ENCODE assay signal across 8 mouse cellular contexts in genomic region chr1:166308851-166309715, GRCm38 (mm10). TPM values are rescaled to one million over a fixed set of nuclear protein-coding genes. Genes with fewer than 3 reads are reported as not detected.
DNase-seq lines count a peak whose midpoint lies in the region; ATAC-seq lines count a peak whose summit lies in the region.

No protein-coding gene starts in this region.

- H3K27ac ChIP-seq in embryonic facial prominence, embryonic 10.5 days (replicated peaks), result peak overlapping the region; percentile 81
- peak overlapping the region; percentile 88 for H3K27ac ChIP-seq in hindbrain, embryonic 10.5 days
- no peak overlapping the region for H3K27ac ChIP-seq in liver, embryonic 12.5 days
- H3K27ac ChIP-seq in neural tube, embryonic 12.5 days, result no peak overlapping the region

- ATAC-seq in liver, embryonic 12.5 days, result no peak; the same call in 1 of the 2 replicates
- ATAC-seq in neural tube, embryonic 12.5 days (ENCODE audit: low FRiP score, low read depth), result peak; percentile 78

- H3K9ac ChIP-seq in liver, embryonic 12.5 days, result no peak overlapping the region
- H3K9ac ChIP-seq in neural tube, embryonic 12.5 days, result peak overlapping the region; percentile 70

- H3K36me3 ChIP-seq in embryonic facial prominence, embryonic 10.5 days (replicated peaks), result peaks cover 2% of the 10 kb centered on the region
- H3K36me3 ChIP-seq in hindbrain, embryonic 10.5 days, result peaks cover 83% of the 10 kb centered on the region
- no peaks in the 10 kb centered on the region for H3K36me3 ChIP-seq in liver, embryonic 12.5 days
- peaks cover 2% of the 10 kb centered on the region; the same call in 1 of the 2 replicates for H3K36me3 ChIP-seq in neural tube, embryonic 12.5 days

- DNase-seq in urinary bladder, adult 2 months (ENCODE audit: low spot score), result peak; percentile 22
- DNase-seq in urinary bladder, postnatal 10 days (ENCODE audit: low spot score), result no peak
- DNase-seq in embryonic facial prominence, embryonic 10.5 days (ENCODE audit: low spot score), result peak; percentile 73
- peak; percentile 72 for DNase-seq in hindbrain, embryonic 10.5 days (ENCODE audit: low spot score)
- no peak for DNase-seq in layer of hippocampus, adult 18-20 months (ENCODE audit: low spot score in 2 of 2)
- DNase-seq in thymus, postnatal 14 days, result no peak

- peaks cover 13% of the 10 kb centered on the region for H3K4me1 ChIP-seq in embryonic facial prominence, embryonic 10.5 days
- H3K4me1 ChIP-seq in hindbrain, embryonic 10.5 days (replicated peaks), result peaks cover 21% of the 10 kb centered on the region
- 0 out of 2 replicates have a peak, but pooled peaks cover 7% of the 10 kb centered on the region for H3K4me1 ChIP-seq in liver, embryonic 12.5 days
- H3K4me1 ChIP-seq in neural tube, embryonic 12.5 days, result peaks cover 5% of the 10 kb centered on the region; the same call in 1 of the 2 replicates

- WGBS in embryonic facial prominence, embryonic 10.5 days, result 1% methylated on average over 94 of the region's 94 CpGs
- 2% methylated on average over 94 of the region's 94 CpGs for WGBS in hindbrain, embryonic 10.5 days
- 3% methylated on average over 94 of the region's 94 CpGs for WGBS in liver, embryonic 12.5 days (ENCODE audit: insufficient replicate concordance)
- WGBS in neural tube, embryonic 12.5 days, result 1% methylated on average over 94 of the region's 94 CpGs

- H3K27me3 ChIP-seq in embryonic facial prominence, embryonic 10.5 days (replicated peaks; ENCODE audit: low read depth, poor library complexity, severe bottlenecking), result peaks cover 56% of the 10 kb centered on the region
- H3K27me3 ChIP-seq in hindbrain, embryonic 10.5 days (ENCODE audit: insufficient read depth, poor library complexity, severe bottlenecking), result peaks cover 41% of the 10 kb centered on the region
- H3K27me3 ChIP-seq in liver, embryonic 12.5 days (replicated peaks), result peaks cover 54% of the 10 kb centered on the region
- peaks cover 17% of the 10 kb centered on the region; the same call in 1 of the 2 replicates for H3K27me3 ChIP-seq in neural tube, embryonic 12.5 days (replicated peaks)

- H3K9me3 ChIP-seq in embryonic facial prominence, embryonic 10.5 days, result no peaks in the 10 kb centered on the region
- H3K9me3 ChIP-seq in hindbrain, embryonic 10.5 days, result no peaks in the 10 kb centered on the region
- no peaks in the 10 kb centered on the region for H3K9me3 ChIP-seq in liver, embryonic 12.5 days (replicated peaks)
- H3K9me3 ChIP-seq in neural tube, embryonic 12.5 days, result no peaks in the 10 kb centered on the region

- peak overlapping the region; percentile 70 for H3K4me3 ChIP-seq in embryonic facial prominence, embryonic 10.5 days
- peak overlapping the region; percentile 59 for H3K4me3 ChIP-seq in hindbrain, embryonic 10.5 days
- peak overlapping the region; percentile 40 for H3K4me3 ChIP-seq in liver, embryonic 12.5 days
- H3K4me3 ChIP-seq in neural tube, embryonic 12.5 days, result peak overlapping the region; percentile 57

- H3K4me2 ChIP-seq in liver, embryonic 12.5 days, result peak overlapping the region; percentile 62
- H3K4me2 ChIP-seq in neural tube, embryonic 12.5 days (replicated peaks), result peak overlapping the region; percentile 90

RNA-seq across cellular contexts. Expression of gene Ildr2, which starts 55.1 kb away (rescaled TPM):
- 2.7 and 3.4 TPM in 2 replicates for polyA plus RNA-seq in urinary bladder, adult 2 months (2012; rRNA removed)
- 1.8 and 3.3 TPM in 2 replicates for polyA plus RNA-seq in embryonic facial prominence, embryonic 10.5 days (2016; fragmentation: Nextera tagmentation; extraction: Ambion mirVana)
- polyA plus RNA-seq in hindbrain, embryonic 10.5 days (2016; fragmentation: Nextera tagmentation; extraction: Ambion mirVana), result 6.3 and 8.1 TPM in 2 replicates
- polyA plus RNA-seq in liver, embryonic 12.5 days (2016; fragmentation: Nextera tagmentation; extraction: Ambion mirVana), result 0.12 and 0.41 TPM in 2 replicates
- polyA plus RNA-seq in neural tube, embryonic 12.5 days (2016; fragmentation: Nextera tagmentation; extraction: Ambion mirVana), result 5.1 and 5.3 TPM in 2 replicates
- 10 to 100 TPM; 70.4 to 71.6 TPM for total RNA-seq in layer of hippocampus, adult 18-20 months (2021)

Comparison
In these comparisons a context has a peak if more than half of its experiments do, and no peak if none do; other contexts are left out.
1. DNase-seq: peak in urinary bladder, adult 2 months (single experiment), embryonic facial prominence, embryonic 10.5 days (single experiment) and hindbrain, embryonic 10.5 days (single experiment); none in urinary bladder, postnatal 10 days (single experiment), layer of hippocampus, adult 18-20 months (0 of 2) and thymus, postnatal 14 days (single experiment).
2. H3K27ac ChIP-seq: peak in embryonic facial prominence, embryonic 10.5 days (single experiment) and hindbrain, embryonic 10.5 days (single experiment); none in liver, embryonic 12.5 days (single experiment) and neural tube, embryonic 12.5 days (single experiment).
3. Peak in every context shown above with its lines, with median percentiles within 50 percentile points of each other: H3K4me3 ChIP-seq.